In genomic region chr1:128036296-128036695, GRCm38 (mm10) we compare ENCODE assay signal across 31 mouse cellular contexts.
DNase-seq lines count a peak whose midpoint lies in the region; ATAC-seq and TF ChIP-seq lines count a peak whose summit lies in the region.
"Had no signal": no experiment of that assay in that cellular context is flagged by ENCODE, and none has a peak within 500 bp of the region (broad histone marks: within the 10 kb centered on the region; RNA-seq: fewer than 3 reads in every experiment).

No protein-coding gene starts in this region.

- H3K4me1 ChIP-seq in heart, embryonic 11.5 days (ENCODE audit: control insufficient read depth, insufficient read depth, low read length), result no peaks in the 10 kb centered on the region
- H3K4me1 ChIP-seq: heart, embryonic 13.5 days; limb, embryonic 15.5 days; liver, embryonic 13.5 days; midbrain, embryonic 12.5 days; neural tube, embryonic 12.5 days had no signal

- no peak for TF ChIP-seq CTCF in left cerebral cortex, adult 2 months (IDR thresholded peaks at IDR 0.05)

- H3K9ac ChIP-seq in heart, embryonic 11.5 days (ENCODE audit: low read depth, low read length), result no peak overlapping the region
- H3K9ac ChIP-seq: heart, embryonic 13.5 days; hindbrain, embryonic 14.5 days; limb, embryonic 15.5 days; liver, embryonic 13.5 days; midbrain, embryonic 12.5 days; neural tube, embryonic 12.5 days had no signal

- ATAC-seq in heart, embryonic 11.5 days (replicated peaks; ENCODE audit: insufficient number of reproducible peaks, low FRiP score, low TSS enrichment), result no peak
- ATAC-seq: forebrain, embryonic 16.5 days; intestine, postnatal 0 days; lung, postnatal 0 days had no signal

- no peak overlapping the region for H3K4me3 ChIP-seq in heart, embryonic 11.5 days (ENCODE audit: low read depth, low read length)
- H3K4me3 ChIP-seq in left cerebral cortex, adult 2 months, result no peak overlapping the region
- H3K4me3 ChIP-seq: erythroblast, embryonic 14.5 days; gastrocnemius, adult 2 months; heart, adult 2 months; heart, embryonic 13.5 days; limb, embryonic 15.5 days; liver, embryonic 13.5 days; megakaryocyte, embryonic 14.5 days; midbrain, embryonic 12.5 days; myocyte; neural tube, embryonic 12.5 days had no signal

- 81% methylated on average over 6 of the region's 6 CpGs for WGBS in heart, embryonic 11.5 days (ENCODE audit: insufficient replicate concordance)

- no peaks in the 10 kb centered on the region; the same call in 1 of the 2 replicates for H3K36me3 ChIP-seq in heart, embryonic 11.5 days (ENCODE audit: control insufficient read depth, insufficient read depth, low read length)
- H3K36me3 ChIP-seq: limb, embryonic 15.5 days; liver, embryonic 13.5 days; midbrain, embryonic 12.5 days; neural tube, embryonic 12.5 days had no signal

- H3K4me2 ChIP-seq in heart, embryonic 11.5 days, result no peak overlapping the region
- H3K4me2 ChIP-seq: heart, embryonic 13.5 days; hindbrain, embryonic 14.5 days; limb, embryonic 15.5 days; liver, embryonic 13.5 days; midbrain, embryonic 12.5 days; neural tube, embryonic 12.5 days had no signal

- H3K9me3 ChIP-seq in heart, embryonic 11.5 days (replicated peaks; ENCODE audit: control insufficient read depth, low read length), result no peaks in the 10 kb centered on the region
- H3K9me3 ChIP-seq: G1E; heart, embryonic 13.5 days; limb, embryonic 15.5 days; liver, embryonic 13.5 days; midbrain, embryonic 12.5 days; neural tube, embryonic 12.5 days had no signal

- intact Hi-C loops in left cerebral cortex, adult 2 months (cut with DNase I), result no loop called here
- intact Hi-C loops in left cerebral cortex, postnatal 4 days (cut with DNase I), result no loop called here

- peak; percentile 41 for DNase-seq in heart, adult 11 months
- DNase-seq in left cerebral cortex, adult 2 months (ENCODE audit: extremely low spot score in 1 of 2, low spot score in 2 of 2), result no peak
- no peak for DNase-seq in left cerebral cortex, postnatal 4 days
- DNase-seq in adrenal gland, postnatal 36 days, result peak; percentile 44 to 51
- no peak for DNase-seq in spleen, adult 18-20 months
- no peak for DNase-seq in urinary bladder, adult 18-20 months (ENCODE audit: low spot score in 2 of 2)
- DNase-seq: cerebellum, adult 2 months; cerebellum, postnatal 14 days; gastrocnemius, adult 2 months; gastrocnemius, postnatal 36 days; heart, adult 2 months; heart, postnatal 10 days; liver, embryonic 13.5 days; lung, adult 18-20 months; lung, postnatal 4 days; retina, postnatal 1 day; right cerebral cortex, postnatal 14 days; thymus, postnatal 14 days had no signal

- no peak overlapping the region for H3K27ac ChIP-seq in heart, embryonic 11.5 days (ENCODE audit: low read depth, low read length)
- H3K27ac ChIP-seq in left cerebral cortex, adult 2 months, result peak overlapping the region; percentile 38; the same call in 1 of the 2 replicates
- H3K27ac ChIP-seq: gastrocnemius, adult 2 months; heart, adult 2 months; heart, embryonic 13.5 days; hindbrain, embryonic 14.5 days; limb, embryonic 15.5 days; liver, embryonic 13.5 days; midbrain, embryonic 12.5 days; neural tube, embryonic 12.5 days had no signal

- H3K27me3 ChIP-seq in heart, embryonic 11.5 days (ENCODE audit: control insufficient read depth, insufficient read depth, low read length), result no peaks in the 10 kb centered on the region
- H3K27me3 ChIP-seq: heart, embryonic 13.5 days; limb, embryonic 15.5 days; liver, embryonic 13.5 days; megakaryocyte, embryonic 14.5 days; midbrain, embryonic 12.5 days; neural tube, embryonic 12.5 days had no signal

Comparison
In these comparisons a context has a peak if more than half of its experiments do, and no peak if none do; other contexts are left out.
1. DNase-seq: peak in heart, adult 11 months (single experiment) and adrenal gland, postnatal 36 days (2 of 2); none in left cerebral cortex, adult 2 months (0 of 2), left cerebral cortex, postnatal 4 days (single experiment), spleen, adult 18-20 months (0 of 2) and urinary bladder, adult 18-20 months (0 of 2).